Mouse (Mus musculus) heart, adult 2 months (tissue): ENCODE measurements around the gene Zfp57. TPM values are rescaled to one million over a fixed set of nuclear protein-coding genes. Genes with fewer than 3 reads are reported as not detected.

ENCODE experiments used
- DNase-seq, 2 experiments: peaks; one replicate each; pipeline ENCODE4 v3.0.0; 2021
- H3K27ac ChIP-seq: fragments of 200-600 bp; 2 replicates; pipeline ENCODE4 v1.8.1; 2022
- H3K27me3 ChIP-seq: fragments of 200-500 bp; 2 replicates; pipeline ENCODE4 v1.6.1; 2012; ENCODE audit warnings: mild to moderate bottlenecking, low read length, inconsistent platforms, mixed read lengths; ENCODE audit not compliant: control insufficient read depth, insufficient read depth
- H3K36me3 ChIP-seq: fragments of 200-500 bp; 2 replicates; pipeline ENCODE4 v1.6.1; 2012; ENCODE audit warnings: low read length, inconsistent platforms; ENCODE audit not compliant: control insufficient read depth, insufficient read depth
- H3K4me1 ChIP-seq: fragments of 200-500 bp; 2 replicates; pipeline ENCODE4 v1.6.1; 2011; ENCODE audit warnings: low read length; ENCODE audit not compliant: control insufficient read depth, insufficient read depth
- H3K4me3 ChIP-seq: fragments of 200-600 bp; 2 replicates; pipeline ENCODE4 v1.8.1; 2022
- H3K79me2 ChIP-seq: fragments of 200-500 bp; replicated peaks from 2 replicates; pipeline ENCODE4 v1.6.1; 2012; ENCODE audit warnings: mild to moderate bottlenecking, inconsistent platforms, low read length, moderate library complexity, mixed read lengths; ENCODE audit not compliant: control insufficient read depth, insufficient read depth
- H3K9ac ChIP-seq: fragments of 200-500 bp; 2 replicates; pipeline ENCODE4 v1.6.1; 2012; ENCODE audit warnings: low read depth, mild to moderate bottlenecking, control low read depth, inconsistent platforms, low read length, mixed read lengths
- CTCF ChIP-seq: fragments of 200-600 bp; IDR thresholded peaks from 2 replicates; pipeline ENCODE4 v1.8.1; 2022; ENCODE audit warnings: antibody characterized with exemption, mild to moderate bottlenecking, moderate library complexity
- EP300 ChIP-seq: fragments of 200-500 bp; IDR thresholded peaks from 2 replicates; pipeline ENCODE4 v1.6.1; 2011; ENCODE audit warnings: low read depth, low read length, control low read depth; ENCODE audit not compliant: insufficient read depth
- POLR2A ChIP-seq: fragments of 200-500 bp; IDR thresholded peaks from 2 replicates; pipeline ENCODE4 v1.6.1; 2011; ENCODE audit warnings: mild to moderate bottlenecking, low read depth, low read length, control low read depth; ENCODE audit not compliant: insufficient read depth
- WGBS: fragments of 180-500 bp; shearing (Covaris S2); methylation state at CpG from one replicate; pipeline ENCODE4 v1.1.7; 2018; 5-methylcytosine and 5-hydroxymethylcytosine counted together
- intact Hi-C: fragments of 180-260 bp; cut with DNase I; formaldehyde crosslinking; loops from one replicate; pipeline ENCODE4 v1.15.1; 2025
- polyA plus RNA-seq: library from polyadenylated mRNA; depleted of rRNA; stranded (reverse); fragments of >200 nt; gene quantifications from 2 replicates; pipeline ENCODE4 v1.2.3, GENCODE M21; 2012
- total RNA-seq, 2 experiments: library from RNA; stranded (reverse); gene quantifications; 2 replicates each; pipeline ENCODE4 v1.2.3; 2021

Gene Zfp57
- total and polyA plus RNA-seq, 3 experiments, result 0.94 to 2.3 (median 1.4) TPM

- intact Hi-C loops, result no loop called here
- Histone ChIP-seq H3K36me3 (no peaks in the 10 kb centered on the region), H3K4me3 (no peak overlapping the region), H3K79me2 (no peaks in the 10 kb centered on the region), H3K9ac (no peak overlapping the region), H3K27ac (no peak overlapping the region), H3K4me1 (no peaks in the 10 kb centered on the region), H3K27me3 (peaks cover 5% of the 10 kb centered on the region; the same call in 1 of the 2 replicates)
- no peak for DNase-seq
- 92% methylated on average over 4 of the region's 4 CpGs for WGBS
- TF ChIP-seq CTCF, result no peak
- no peak for TF ChIP-seq EP300
- no peak for TF ChIP-seq POLR2A
Measured at GRCm38 (mm10) chr17:36993770-36994325, 7.1 kb upstream of the Zfp57 start.

GRCm38 (mm10) chr17:36994528-36994927 is 6.4 kb upstream of the Zfp57 start:
- Histone ChIP-seq H3K36me3 (no peaks in the 10 kb centered on the region), H3K4me3 (no peak overlapping the region), H3K27me3 (0 out of 2 replicates have a peak, but pooled peaks cover 2% of the 10 kb centered on the region), H3K79me2 (no peaks in the 10 kb centered on the region), H3K4me1 (no peaks in the 10 kb centered on the region), H3K27ac (no peak overlapping the region), H3K9ac (no peak overlapping the region)
- no peak for DNase-seq
- intact Hi-C loops, result no loop called here
- TF ChIP-seq CTCF (no peak), EP300 (no peak), POLR2A (no peak)
- 85% methylated on average over 2 of the region's 2 CpGs for WGBS

- Histone ChIP-seq H3K4me3 (no peak overlapping the region), H3K79me2 (no peaks in the 10 kb centered on the region), H3K36me3 (no peaks in the 10 kb centered on the region), H3K9ac (no peak overlapping the region), H3K27me3 (0 out of 2 replicates have a peak, but pooled peaks cover 1% of the 10 kb centered on the region), H3K27ac (no peak overlapping the region), H3K4me1 (no peaks in the 10 kb centered on the region)
- intact Hi-C loops, result no loop called here
- 80% methylated on average over 3 of the region's 3 CpGs for WGBS
- TF ChIP-seq EP300 (no peak), CTCF (no peak), POLR2A (no peak)
- no peak for DNase-seq
Measured at GRCm38 (mm10) chr17:36995448-36995847, 5.5 kb upstream of the Zfp57 start.

- Histone ChIP-seq H3K27me3 (no peaks in the 10 kb centered on the region), H3K4me3 (no peak overlapping the region), H3K36me3 (no peaks in the 10 kb centered on the region), H3K79me2 (no peaks in the 10 kb centered on the region), H3K27ac (no peak overlapping the region), H3K4me1 (no peaks in the 10 kb centered on the region), H3K9ac (no peak overlapping the region)
- 26% methylated on average over 7 of the region's 7 CpGs for WGBS
- intact Hi-C loops, result loop anchor here (1.0 to 2.0 kb wide), 2 partner anchors 50 to 82 kb away; no protein-coding TSS in a partner anchor
- TF ChIP-seq POLR2A, result no peak
- TF ChIP-seq EP300, result no peak
- peak; percentile 91 for TF ChIP-seq CTCF
- DNase-seq, result peak; percentile 62 to 78
Measured at GRCm38 (mm10) chr17:36997033-36997735, 3.8 kb upstream of the Zfp57 start.

GRCm38 (mm10) chr17:36998477-36998876 is 2.5 kb upstream of the Zfp57 start:
- TF ChIP-seq POLR2A (no peak), CTCF (no peak), EP300 (no peak)
- DNase-seq, result no peak
- intact Hi-C loops, result no loop called here
- Histone ChIP-seq H3K27me3 (no peaks in the 10 kb centered on the region), H3K4me3 (no peak overlapping the region), H3K36me3 (no peaks in the 10 kb centered on the region), H3K9ac (no peak overlapping the region), H3K79me2 (no peaks in the 10 kb centered on the region), H3K4me1 (no peaks in the 10 kb centered on the region), H3K27ac (no peak overlapping the region)
- WGBS, result 62% methylated on average over 2 of the region's 2 CpGs
